Mouse (Mus musculus) kidney, embryonic 14.5 days (tissue): ENCODE measurements around the gene Tcaf3. TPM values are rescaled to one million over a fixed set of nuclear protein-coding genes. Genes with fewer than 3 reads are reported as not detected.

ENCODE experiments used
- ATAC-seq: fragments of 200-750 bp; cut with Nextera tagmentation; 2 replicates; pipeline ENCODE4 v1.8.0; 2017; ENCODE audit warnings: moderate number of reproducible peaks, mild to moderate bottlenecking, moderate TSS enrichment, moderate library complexity; ENCODE audit not compliant: low FRiP score, low TSS enrichment
- H3K27ac ChIP-seq: fragments of 300-500 bp; sonication (generic); 2 replicates; pipeline ENCODE4 v1.5.1; 2014; ENCODE audit warnings: low read depth, mild to moderate bottlenecking, low read length, moderate library complexity, mixed read lengths
- H3K27me3 ChIP-seq: fragments of 300-500 bp; sonication (generic); 2 replicates; pipeline ENCODE4 v1.6.1; 2014; ENCODE audit warnings: mild to moderate bottlenecking, low read length; ENCODE audit not compliant: control insufficient read depth, insufficient read depth
- H3K36me3 ChIP-seq: fragments of 300-500 bp; sonication (generic); 2 replicates; pipeline ENCODE4 v1.6.1; 2014; ENCODE audit warnings: low read length, mixed read lengths; ENCODE audit not compliant: control insufficient read depth, insufficient read depth
- H3K4me1 ChIP-seq: fragments of 300-500 bp; sonication (generic); 2 replicates; pipeline ENCODE4 v1.6.1; 2014; ENCODE audit warnings: low read length, mixed read lengths; ENCODE audit not compliant: control insufficient read depth, insufficient read depth
- H3K4me2 ChIP-seq: fragments of 300-500 bp; sonication (generic); replicated peaks from 2 replicates; pipeline ENCODE4 v1.6.1; 2014; ENCODE audit warnings: low read depth, mild to moderate bottlenecking, low read length
- H3K4me3 ChIP-seq: fragments of 300-500 bp; sonication (generic); 2 replicates; pipeline ENCODE4 v1.5.1; 2014; ENCODE audit warnings: mild to moderate bottlenecking, low read length
- H3K9ac ChIP-seq: fragments of 300-500 bp; sonication (generic); 2 replicates; pipeline ENCODE4 v1.6.1; 2014; ENCODE audit warnings: low read depth, mild to moderate bottlenecking, low read length, moderate library complexity
- H3K9me3 ChIP-seq: fragments of 300-500 bp; sonication (generic); 2 replicates; pipeline ENCODE4 v1.6.1; 2016; ENCODE audit warnings: low read length; ENCODE audit not compliant: control insufficient read depth
- WGBS: fragments of 180-500 bp; shearing (Covaris S2); extraction: QIAGEN DNeasy Blood & Tissue Kit; methylation state at CpG from one replicate; pipeline ENCODE4 v1.1.7; 2014; 5-methylcytosine and 5-hydroxymethylcytosine counted together
- polyA plus RNA-seq: library from polyadenylated mRNA; unstranded; fragments of >200 nt; fragmentation: Nextera tagmentation; extraction: Ambion mirVana; gene quantifications from 2 replicates; pipeline ENCODE4 v1.2.1, GENCODE M21; 2014

The Tcaf3 gene
- polyA plus RNA-seq, 1 experiment from 2014 or later, result not detected

DNA sequence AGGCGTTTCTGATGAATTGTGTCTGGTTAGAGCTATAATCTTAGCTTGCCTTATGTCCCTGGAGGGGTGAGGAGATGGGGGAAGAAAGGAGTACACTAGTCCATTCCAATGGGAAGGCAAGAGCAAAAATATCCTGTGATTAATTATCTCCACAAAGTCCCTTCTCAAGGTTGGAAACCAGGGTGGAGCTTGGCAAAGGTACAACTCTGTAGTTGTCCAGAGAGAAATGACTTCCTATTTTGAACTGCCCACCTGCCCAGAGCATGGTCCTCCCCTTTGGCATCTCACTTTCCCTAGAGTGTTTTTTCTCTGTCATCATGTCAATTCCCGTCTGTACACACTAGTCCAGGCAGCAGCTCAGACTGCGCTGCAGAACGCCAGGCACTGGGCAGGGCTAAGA lies 50.0 kb downstream of the Tcaf3 start, which contains the start of gene Olfr455:
Olfr455 (minus strand) TSS at position 127 of the 400 bp plus-strand sequence.
- no peaks in the 10 kb centered on the region for H3K4me1 ChIP-seq
- no peaks in the 10 kb centered on the region for H3K9me3 ChIP-seq
- no peaks in the 10 kb centered on the region for H3K36me3 ChIP-seq
- no peak within 1 kb of the TSS for H3K9ac ChIP-seq
- no peaks in the 10 kb centered on the region for H3K27me3 ChIP-seq
- H3K4me2 ChIP-seq, result no peak within 1 kb of the TSS
- H3K27ac ChIP-seq, result no peak within 1 kb of the TSS
- no peak for ATAC-seq
- H3K4me3 ChIP-seq, result no peak within 1 kb of the TSS
- 79% methylated on average over 4 of the region's 4 CpGs for WGBS

DNA sequence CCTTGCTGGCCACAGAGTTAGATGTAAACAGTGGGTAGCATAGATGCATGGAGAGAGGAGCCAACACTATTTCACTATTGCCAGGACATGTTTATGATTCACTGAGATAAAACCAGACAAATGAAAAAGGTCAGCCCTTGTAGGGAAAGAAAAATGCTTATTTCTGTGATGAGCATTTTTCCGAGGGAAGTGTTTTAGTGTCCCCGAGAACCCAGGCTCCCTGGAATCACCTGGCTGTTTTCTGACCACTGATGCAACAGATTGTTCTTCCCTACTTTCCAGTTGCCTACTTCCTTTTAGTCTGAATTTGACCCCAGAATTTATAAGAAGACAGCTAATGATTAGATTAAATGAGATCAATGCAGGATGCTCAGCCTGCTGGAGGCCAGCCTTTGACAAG lies 51.3 kb downstream of the Tcaf3 start:
- Histone ChIP-seq H3K27me3 (no peaks in the 10 kb centered on the region), H3K27ac (no peak overlapping the region), H3K9ac (no peak overlapping the region), H3K9me3 (no peaks in the 10 kb centered on the region), H3K4me2 (no peak overlapping the region), H3K4me1 (no peaks in the 10 kb centered on the region), H3K36me3 (no peaks in the 10 kb centered on the region), H3K4me3 (no peak overlapping the region)
- 66% methylated on average over 2 of the region's 2 CpGs for WGBS
- no peak for ATAC-seq

DNA sequence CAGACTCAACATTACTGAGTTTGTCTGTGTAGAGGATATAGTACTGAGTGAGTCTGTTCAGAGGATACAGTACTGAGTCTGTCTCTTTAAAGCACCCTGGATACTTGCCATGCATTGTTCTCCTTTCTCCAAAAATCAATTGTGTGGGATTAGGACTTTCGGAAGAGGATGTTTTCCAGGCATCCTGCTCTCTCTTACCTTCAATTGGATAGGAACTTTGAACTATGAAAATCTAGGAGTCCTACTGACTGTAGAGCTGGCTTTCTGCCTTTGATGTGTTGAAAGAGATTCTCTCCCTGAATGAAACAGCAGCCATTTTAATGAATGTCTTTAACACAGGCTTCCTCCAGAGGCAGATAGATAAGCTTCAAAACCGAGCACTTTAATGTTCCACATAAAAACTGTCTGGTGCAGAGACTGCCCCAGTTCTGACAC lies 52.0 kb downstream of the Tcaf3 start:
- Histone ChIP-seq H3K4me2 (no peak overlapping the region), H3K4me3 (no peak overlapping the region), H3K9me3 (no peaks in the 10 kb centered on the region), H3K27ac (no peak overlapping the region), H3K36me3 (no peaks in the 10 kb centered on the region), H3K9ac (no peak overlapping the region), H3K27me3 (no peaks in the 10 kb centered on the region), H3K4me1 (no peaks in the 10 kb centered on the region)
- WGBS, result 58% methylated on average over 2 of the region's 2 CpGs
- ATAC-seq, result no peak

DNA sequence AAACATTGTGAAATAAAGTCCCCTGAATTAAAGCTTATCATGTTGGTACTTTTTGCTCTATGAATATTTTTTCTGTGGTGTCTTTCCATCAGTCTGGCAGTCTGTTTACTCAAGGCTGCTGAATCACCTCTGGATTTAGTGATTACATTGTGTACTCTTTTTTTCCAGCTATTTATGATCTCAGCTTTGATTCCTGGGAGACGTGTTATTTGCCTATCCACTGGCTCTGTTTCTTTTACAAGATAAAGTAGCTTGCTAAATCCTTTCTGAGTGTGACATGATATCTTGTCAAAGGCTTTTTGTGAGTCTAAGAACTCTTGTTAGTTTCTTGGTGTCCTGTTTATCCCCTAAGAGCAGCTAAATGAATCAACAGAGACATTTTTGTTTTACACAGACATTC lies 52.6 kb downstream of the Tcaf3 start:
- H3K9me3 ChIP-seq, result no peaks in the 10 kb centered on the region
- no peaks in the 10 kb centered on the region for H3K27me3 ChIP-seq
- WGBS, result 71% methylated on average over 1 of the region's 1 CpGs
- no peaks in the 10 kb centered on the region for H3K36me3 ChIP-seq
- no peaks in the 10 kb centered on the region for H3K4me1 ChIP-seq
- H3K4me3 ChIP-seq, result no peak overlapping the region
- no peak overlapping the region for H3K27ac ChIP-seq
- H3K4me2 ChIP-seq, result no peak overlapping the region
- no peak overlapping the region for H3K9ac ChIP-seq
- no peak for ATAC-seq

DNA sequence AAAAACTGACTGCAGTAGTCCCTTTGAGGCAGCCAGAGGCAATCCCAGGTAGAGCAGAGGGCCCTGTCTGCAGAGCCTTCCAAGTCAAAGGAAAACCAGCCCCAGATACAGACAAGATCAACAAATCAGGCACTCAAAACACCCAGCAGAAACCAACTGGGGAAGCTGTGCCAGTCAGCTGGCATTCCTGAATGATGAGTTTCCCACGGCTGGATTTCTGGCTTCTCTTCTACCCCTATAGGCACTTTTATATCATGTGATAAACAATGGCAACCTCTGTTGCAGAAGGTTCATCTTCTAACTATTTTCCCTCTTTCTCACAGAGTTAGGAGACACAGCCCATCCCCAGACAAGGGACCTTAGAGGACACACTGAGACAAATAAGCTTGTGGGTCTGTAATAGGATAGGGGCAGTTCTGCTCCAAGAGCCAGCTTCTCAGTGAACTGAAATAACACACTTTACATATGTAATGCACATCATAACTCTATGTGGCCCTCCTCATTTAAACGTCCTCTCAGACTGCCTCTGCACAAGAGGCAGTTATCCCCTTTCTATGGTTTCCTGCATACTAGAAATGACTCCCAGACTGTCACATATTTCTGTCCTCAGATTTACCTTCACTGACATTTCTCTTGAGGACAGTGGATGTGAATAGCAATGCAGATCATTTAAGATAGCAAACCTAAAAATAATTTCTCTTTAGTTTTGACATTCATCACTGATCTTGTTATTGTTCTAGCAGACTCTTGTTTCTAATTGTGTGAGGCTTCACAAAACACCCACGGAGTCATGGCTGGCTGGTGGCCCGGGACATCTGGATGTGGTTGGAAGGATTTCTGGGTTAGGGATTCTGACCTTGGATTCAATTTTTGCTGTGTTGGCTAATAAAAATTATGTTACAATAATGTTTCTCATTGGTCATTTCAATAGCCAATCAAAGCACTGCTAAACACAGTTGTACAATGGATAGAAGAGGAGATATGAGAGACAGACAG lies 55.2 kb downstream of the Tcaf3 start:
- H3K4me2 ChIP-seq, result no peak overlapping the region
- H3K4me3 ChIP-seq, result no peak overlapping the region
- ATAC-seq, result no peak
- no peaks in the 10 kb centered on the region for H3K9me3 ChIP-seq
- no peaks in the 10 kb centered on the region for H3K36me3 ChIP-seq
- no peak overlapping the region for H3K9ac ChIP-seq
- 59% methylated on average over 4 of the region's 4 CpGs for WGBS
- no peak overlapping the region for H3K27ac ChIP-seq
- H3K27me3 ChIP-seq, result no peaks in the 10 kb centered on the region
- H3K4me1 ChIP-seq, result no peaks in the 10 kb centered on the region

DNA sequence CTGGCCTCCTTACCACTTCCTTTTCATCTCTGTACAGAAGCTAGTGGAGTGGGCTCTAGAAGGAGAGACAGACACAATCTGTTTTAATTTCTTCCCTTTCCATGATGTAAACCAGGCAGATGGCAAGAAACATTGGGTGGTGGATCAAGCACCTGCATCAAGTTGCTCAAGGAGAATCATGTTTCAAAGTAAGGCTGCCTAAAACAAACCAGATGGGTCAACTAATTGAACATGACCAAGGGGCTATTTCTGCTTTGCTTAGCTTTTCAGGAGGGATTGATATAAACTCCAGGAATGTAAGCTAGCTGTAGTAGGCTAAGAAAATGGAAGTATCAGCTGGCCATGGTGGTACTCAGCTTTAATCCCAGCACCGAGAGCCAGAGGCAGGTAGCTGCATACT lies 56.8 kb downstream of the Tcaf3 start:
- Histone ChIP-seq H3K27ac (no peak overlapping the region), H3K9ac (no peak overlapping the region), H3K4me1 (no peaks in the 10 kb centered on the region), H3K4me2 (no peak overlapping the region), H3K9me3 (no peaks in the 10 kb centered on the region), H3K4me3 (no peak overlapping the region), H3K27me3 (no peaks in the 10 kb centered on the region), H3K36me3 (no peaks in the 10 kb centered on the region)
- no peak for ATAC-seq
- WGBS, result 89% methylated on average over 1 of the region's 1 CpGs

DNA sequence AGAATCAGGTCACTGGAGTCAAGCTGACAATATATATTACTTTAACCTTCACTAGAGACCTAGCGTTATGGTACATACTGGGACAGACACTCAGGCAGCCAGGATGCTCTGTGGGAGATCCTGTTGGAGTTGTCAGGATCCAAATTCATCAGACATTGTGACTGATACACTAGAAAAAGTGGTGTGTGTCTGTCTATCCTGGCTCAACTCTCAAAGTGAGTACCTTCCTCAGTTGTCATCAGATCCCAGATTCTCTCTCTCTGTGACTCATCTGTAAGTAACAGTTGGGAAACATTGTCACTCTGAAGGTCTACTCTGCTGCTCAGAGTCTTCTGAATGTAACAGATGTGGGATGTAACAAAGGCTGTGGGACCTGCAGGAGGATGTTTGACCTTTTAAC lies 57.8 kb downstream of the Tcaf3 start:
- Histone ChIP-seq H3K4me3 (no peak overlapping the region), H3K4me2 (no peak overlapping the region), H3K9me3 (no peaks in the 10 kb centered on the region), H3K4me1 (no peaks in the 10 kb centered on the region), H3K36me3 (no peaks in the 10 kb centered on the region), H3K27me3 (no peaks in the 10 kb centered on the region), H3K9ac (no peak overlapping the region), H3K27ac (no peak overlapping the region)
- ATAC-seq, result no peak
- WGBS, result 68% methylated on average over 1 of the region's 1 CpGs

Other genes with a start within 250 kb of the Tcaf3 start
- gene Zyx, start 248.1 kb downstream of the Tcaf3 start, polyA plus RNA-seq, result 87.0 and 118 TPM in 2 replicates
- 3.1 and 3.3 TPM in 2 replicates for gene Epha1, start 224.4 kb downstream of the Tcaf3 start, polyA plus RNA-seq
- gene Tas2r143, start 197.5 kb downstream of the Tcaf3 start, polyA plus RNA-seq, result not detected in 2 replicates
- not detected in 2 replicates for gene Tas2r135, start 192.3 kb downstream of the Tcaf3 start, polyA plus RNA-seq
- not detected in 2 replicates for gene Tas2r126, start 163.2 kb downstream of the Tcaf3 start, polyA plus RNA-seq
- not detected in 2 replicates for gene Olfr458, start 132.5 kb downstream of the Tcaf3 start, polyA plus RNA-seq
- 0.14 TPM in 1 of 2 replicates, not detected in the other for gene Olfr457, start 121.4 kb downstream of the Tcaf3 start, polyA plus RNA-seq
- not detected in 2 replicates for gene Olfr456, start 110.5 kb downstream of the Tcaf3 start, polyA plus RNA-seq
- not detected in 2 replicates for gene Olfr455, start 50.1 kb downstream of the Tcaf3 start, polyA plus RNA-seq
- 1.9 and 2.9 TPM in 2 replicates for gene Tcaf2, start 47.6 kb upstream of the Tcaf3 start, polyA plus RNA-seq
- 47.0 and 82.1 TPM in 2 replicates for gene Tcaf1, start 112.4 kb upstream of the Tcaf3 start, polyA plus RNA-seq
- not detected in 2 replicates for gene Olfr453, start 141.7 kb upstream of the Tcaf3 start, polyA plus RNA-seq
- not detected in 2 replicates for gene Olfr38, start 158.7 kb upstream of the Tcaf3 start, polyA plus RNA-seq
- gene Olfr452, start 187.4 kb upstream of the Tcaf3 start, polyA plus RNA-seq, result not detected in 2 replicates
- gene Olfr450, start 214.2 kb upstream of the Tcaf3 start, polyA plus RNA-seq, result not detected in 2 replicates
- gene Olfr449, start 236.7 kb upstream of the Tcaf3 start, polyA plus RNA-seq, result not detected in 2 replicates